Mouse (Mus musculus): ENCODE data around the gene Rps29. TPM values are rescaled to one million over a fixed set of nuclear protein-coding genes. Genes with fewer than 3 reads are reported as not detected.

Rps29 gene
- polyA plus RNA-seq, 1 experiment from 2014 or later, result 1,602 TPM

- Histone ChIP-seq H3K9me3 (ENCODE audit: control insufficient read depth) (no peaks in the 10 kb centered on the region), H3K4me2 (replicated peaks; ENCODE audit: low read depth) (peak overlapping the region; percentile 25; the same call in 1 of the 2 replicates), H3K27ac (ENCODE audit: low read depth, low read length) (no peak overlapping the region), H3K4me3 (ENCODE audit: low read depth, low read length) (no peak overlapping the region), H3K36me3 (ENCODE audit: control insufficient read depth, insufficient read depth) (no peaks in the 10 kb centered on the region), H3K27me3 (replicated peaks; ENCODE audit: control insufficient read depth, insufficient read depth, low read length) (no peaks in the 10 kb centered on the region), H3K9ac (ENCODE audit: low read depth, low read length) (no peak overlapping the region), H3K4me1 (replicated peaks; ENCODE audit: control insufficient read depth, insufficient read depth, low read length) (no peaks in the 10 kb centered on the region)
- no peak; the same call in 1 of the 2 replicates for TF ChIP-seq CTCF (IDR thresholded peaks at IDR 0.05; ENCODE audit: low read depth)
- ATAC-seq, result no peak
- WGBS, result 28% methylated on average over 16 of the region's 18 CpGs
Measured at GRCm38 (mm10) chr12:69129634-69130310, 29.2 kb downstream of the Rps29 start.

GRCm38 (mm10) chr12:69127626-69128025 lies 31.4 kb downstream of the Rps29 start:
- Histone ChIP-seq H3K9me3 (ENCODE audit: control insufficient read depth) (no peaks in the 10 kb centered on the region), H3K9ac (ENCODE audit: low read depth, low read length) (no peak overlapping the region), H3K36me3 (ENCODE audit: control insufficient read depth, insufficient read depth) (no peaks in the 10 kb centered on the region), H3K4me2 (replicated peaks; ENCODE audit: low read depth) (no peak overlapping the region), H3K4me1 (replicated peaks; ENCODE audit: control insufficient read depth, insufficient read depth, low read length) (no peaks in the 10 kb centered on the region), H3K27me3 (replicated peaks; ENCODE audit: control insufficient read depth, insufficient read depth, low read length) (no peaks in the 10 kb centered on the region), H3K27ac (ENCODE audit: low read depth, low read length) (no peak overlapping the region), H3K4me3 (ENCODE audit: low read depth, low read length) (no peak overlapping the region)
- TF ChIP-seq CTCF (IDR thresholded peaks at IDR 0.05; ENCODE audit: low read depth), result no peak
- no peak for ATAC-seq
- WGBS, result 88% methylated on average over 3 of the region's 3 CpGs

- Histone ChIP-seq H3K4me3 (ENCODE audit: low read depth, low read length) (no peak overlapping the region), H3K9ac (ENCODE audit: low read depth, low read length) (no peak overlapping the region), H3K9me3 (ENCODE audit: control insufficient read depth) (no peaks in the 10 kb centered on the region), H3K4me1 (replicated peaks; ENCODE audit: control insufficient read depth, insufficient read depth, low read length) (no peaks in the 10 kb centered on the region), H3K27me3 (replicated peaks; ENCODE audit: control insufficient read depth, insufficient read depth, low read length) (no peaks in the 10 kb centered on the region), H3K27ac (ENCODE audit: low read depth, low read length) (no peak overlapping the region), H3K4me2 (replicated peaks; ENCODE audit: low read depth) (no peak overlapping the region), H3K36me3 (ENCODE audit: control insufficient read depth, insufficient read depth) (no peaks in the 10 kb centered on the region)
- peak; percentile 68 for TF ChIP-seq CTCF (IDR thresholded peaks at IDR 0.05; ENCODE audit: low read depth)
- ATAC-seq, result no peak
- WGBS, result 92% methylated on average over 5 of the region's 5 CpGs
Measured at GRCm38 (mm10) chr12:69127170-69127569, 31.8 kb downstream of the Rps29 start.

GRCm38 (mm10) chr12:69125066-69125465 lies 33.9 kb downstream of the Rps29 start:
- no peaks in the 10 kb centered on the region for H3K27me3 ChIP-seq (replicated peaks; ENCODE audit: control insufficient read depth, insufficient read depth, low read length)
- no peaks in the 10 kb centered on the region for H3K4me1 ChIP-seq (replicated peaks; ENCODE audit: control insufficient read depth, insufficient read depth, low read length)
- no peaks in the 10 kb centered on the region for H3K36me3 ChIP-seq (ENCODE audit: control insufficient read depth, insufficient read depth)
- H3K9me3 ChIP-seq (ENCODE audit: control insufficient read depth), result no peaks in the 10 kb centered on the region
- H3K27ac ChIP-seq (ENCODE audit: low read depth, low read length), result no peak overlapping the region
- H3K4me2 ChIP-seq (replicated peaks; ENCODE audit: low read depth), result no peak overlapping the region
- ATAC-seq, result no peak
- no peak overlapping the region for H3K9ac ChIP-seq (ENCODE audit: low read depth, low read length)
- H3K4me3 ChIP-seq (ENCODE audit: low read depth, low read length), result no peak overlapping the region
- 84% methylated on average over 5 of the region's 5 CpGs for WGBS
- no peak for TF ChIP-seq CTCF (IDR thresholded peaks at IDR 0.05; ENCODE audit: low read depth)

GRCm38 (mm10) chr12:69122801-69123200 lies 36.2 kb downstream of the Rps29 start:
- Histone ChIP-seq H3K4me3 (ENCODE audit: low read depth, low read length) (no peak overlapping the region), H3K9ac (ENCODE audit: low read depth, low read length) (no peak overlapping the region), H3K4me2 (replicated peaks; ENCODE audit: low read depth) (no peak overlapping the region), H3K27ac (ENCODE audit: low read depth, low read length) (no peak overlapping the region), H3K27me3 (replicated peaks; ENCODE audit: control insufficient read depth, insufficient read depth, low read length) (no peaks in the 10 kb centered on the region), H3K36me3 (ENCODE audit: control insufficient read depth, insufficient read depth) (no peaks in the 10 kb centered on the region), H3K4me1 (replicated peaks; ENCODE audit: control insufficient read depth, insufficient read depth, low read length) (no peaks in the 10 kb centered on the region), H3K9me3 (ENCODE audit: control insufficient read depth) (no peaks in the 10 kb centered on the region)
- TF ChIP-seq CTCF (IDR thresholded peaks at IDR 0.05; ENCODE audit: low read depth), result no peak
- ATAC-seq, result no peak
- 91% methylated on average over 11 of the region's 11 CpGs for WGBS

- Histone ChIP-seq H3K9me3 (ENCODE audit: control insufficient read depth) (no peaks in the 10 kb centered on the region), H3K9ac (ENCODE audit: low read depth, low read length) (no peak overlapping the region), H3K36me3 (ENCODE audit: control insufficient read depth, insufficient read depth) (no peaks in the 10 kb centered on the region), H3K27me3 (replicated peaks; ENCODE audit: control insufficient read depth, insufficient read depth, low read length) (no peaks in the 10 kb centered on the region), H3K4me1 (replicated peaks; ENCODE audit: control insufficient read depth, insufficient read depth, low read length) (no peaks in the 10 kb centered on the region), H3K4me2 (replicated peaks; ENCODE audit: low read depth) (no peak overlapping the region), H3K27ac (ENCODE audit: low read depth, low read length) (no peak overlapping the region), H3K4me3 (ENCODE audit: low read depth, low read length) (no peak overlapping the region)
- no peak for ATAC-seq
- WGBS, result 86% methylated on average over 6 of the region's 6 CpGs
- TF ChIP-seq CTCF (IDR thresholded peaks at IDR 0.05; ENCODE audit: low read depth), result no peak
Measured at GRCm38 (mm10) chr12:69119908-69120307, 39.1 kb downstream of the Rps29 start.

Small RNAs within 50 kb of the gene (microRNA-seq; reads per million reads assigned to microRNA genes)
- gene Gm47287 (not detected), gene Gm47295 (1.1 reads per million)

Other genes with a start within 250 kb of the Rps29 start
- gene Lrr1, start 9.6 kb upstream of the Rps29 start, polyA plus RNA-seq (2015; fragmentation: Nextera tagmentation; extraction: Ambion mirVana), result 3.5 and 5.5 TPM in 2 replicates
- gene Rpl36al, start 24.9 kb upstream of the Rps29 start, polyA plus RNA-seq (2015; fragmentation: Nextera tagmentation; extraction: Ambion mirVana), result 628 and 634 TPM in 2 replicates
- gene Mgat2, start 25.0 kb upstream of the Rps29 start, polyA plus RNA-seq (2015; fragmentation: Nextera tagmentation; extraction: Ambion mirVana), result 41.5 and 46.9 TPM in 2 replicates
- 9.9 and 10.2 TPM in 2 replicates for gene Gm49383, start 37.9 kb upstream of the Rps29 start, polyA plus RNA-seq (2015; fragmentation: Nextera tagmentation; extraction: Ambion mirVana)
- 2.9 and 3.4 TPM in 2 replicates for gene Dnaaf2, start 39.2 kb upstream of the Rps29 start, polyA plus RNA-seq (2015; fragmentation: Nextera tagmentation; extraction: Ambion mirVana)
- 9.1 and 9.5 TPM in 2 replicates for gene Gm49384, start 45.1 kb upstream of the Rps29 start, polyA plus RNA-seq (2015; fragmentation: Nextera tagmentation; extraction: Ambion mirVana)
- gene Pole2, start 69.0 kb upstream of the Rps29 start, polyA plus RNA-seq (2015; fragmentation: Nextera tagmentation; extraction: Ambion mirVana), result 5.4 and 6.7 TPM in 2 replicates
- 8.1 and 8.3 TPM in 2 replicates for gene Klhdc1, start 82.0 kb upstream of the Rps29 start, polyA plus RNA-seq (2015; fragmentation: Nextera tagmentation; extraction: Ambion mirVana)
- gene Klhdc2, start 137.5 kb upstream of the Rps29 start, polyA plus RNA-seq (2015; fragmentation: Nextera tagmentation; extraction: Ambion mirVana), result 67.7 and 70.3 TPM in 2 replicates
- gene Nemf, start 198.0 kb upstream of the Rps29 start, polyA plus RNA-seq (2015; fragmentation: Nextera tagmentation; extraction: Ambion mirVana), result 41.9 and 45.3 TPM in 2 replicates
- gene Arf6, start 213.0 kb upstream of the Rps29 start, polyA plus RNA-seq (2015; fragmentation: Nextera tagmentation; extraction: Ambion mirVana), result 82.7 and 86.3 TPM in 2 replicates
- 1.9 and 2.4 TPM in 2 replicates for gene Gm9887, start 213.3 kb upstream of the Rps29 start, polyA plus RNA-seq (2015; fragmentation: Nextera tagmentation; extraction: Ambion mirVana)